Mouse (Mus musculus): ENCODE data around the gene Dnajb5.
A peak's percentile ranks its signal among the peaks of the same experiment; 100 is the strongest.

Dnajb5 gene

DNA sequence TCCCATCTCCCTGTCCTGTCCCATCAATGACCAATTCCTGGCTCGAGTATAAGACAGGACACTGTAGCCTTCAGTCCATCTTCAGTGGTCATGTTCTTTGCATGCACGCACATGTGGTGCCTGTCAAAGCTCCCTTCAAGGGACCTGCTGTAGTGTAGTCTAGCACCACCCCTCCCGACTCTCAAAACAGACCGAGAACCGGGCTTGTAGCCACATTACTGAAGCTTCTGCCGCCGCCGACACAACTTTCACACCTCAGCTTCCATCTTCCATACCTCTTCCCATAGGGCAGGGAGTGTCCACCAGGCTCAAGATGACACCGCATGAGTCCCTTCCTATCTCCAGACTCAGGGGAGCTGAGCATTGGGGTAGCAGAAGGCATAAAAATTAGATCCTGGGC, 5.4 kb upstream of the Dnajb5 start:
- no peak for DNase-seq (ENCODE audit: low spot score)

DNA sequence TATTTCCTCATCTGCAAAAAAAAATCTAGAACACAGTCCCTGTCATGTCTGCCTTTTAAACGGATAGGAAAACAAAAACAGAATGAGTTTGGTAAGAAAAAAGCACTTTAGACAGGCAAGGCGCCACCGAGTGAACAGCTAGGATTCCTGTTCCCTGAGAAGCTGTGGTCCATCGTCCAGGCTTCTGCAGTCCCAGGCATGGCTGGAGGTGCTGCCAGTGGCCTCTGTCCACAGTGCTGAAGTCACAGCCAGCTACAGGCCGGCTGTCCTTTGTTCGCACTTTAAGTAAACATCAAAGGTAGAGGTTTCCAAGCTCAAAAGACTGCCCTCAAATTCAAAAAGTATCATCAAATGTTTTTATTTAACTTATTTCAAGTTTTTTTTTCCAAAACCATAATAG, 4.6 kb upstream of the Dnajb5 start:
- DNase-seq (ENCODE audit: low spot score), result no peak

DNA sequence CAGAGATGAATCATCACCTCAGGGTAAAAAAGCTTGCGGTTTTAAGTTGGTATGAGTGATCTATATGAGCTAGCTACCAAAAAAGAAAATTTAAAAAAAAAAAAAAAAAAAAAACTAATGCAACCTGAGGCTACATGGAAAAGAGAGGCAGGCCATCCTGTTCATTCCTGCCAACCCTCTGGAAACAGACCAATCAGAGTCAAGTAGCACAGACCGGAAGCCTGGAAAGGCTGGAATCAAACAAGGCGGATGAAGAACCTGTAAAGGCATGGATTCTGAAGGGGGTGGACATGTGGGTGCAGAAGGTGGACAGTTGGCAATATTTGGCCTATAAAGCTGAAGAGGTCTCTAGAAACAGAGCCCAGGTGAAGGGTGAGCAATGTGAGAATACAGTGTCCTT, 4.2 kb upstream of the Dnajb5 start:
- DNase-seq (ENCODE audit: low spot score), result no peak

DNA sequence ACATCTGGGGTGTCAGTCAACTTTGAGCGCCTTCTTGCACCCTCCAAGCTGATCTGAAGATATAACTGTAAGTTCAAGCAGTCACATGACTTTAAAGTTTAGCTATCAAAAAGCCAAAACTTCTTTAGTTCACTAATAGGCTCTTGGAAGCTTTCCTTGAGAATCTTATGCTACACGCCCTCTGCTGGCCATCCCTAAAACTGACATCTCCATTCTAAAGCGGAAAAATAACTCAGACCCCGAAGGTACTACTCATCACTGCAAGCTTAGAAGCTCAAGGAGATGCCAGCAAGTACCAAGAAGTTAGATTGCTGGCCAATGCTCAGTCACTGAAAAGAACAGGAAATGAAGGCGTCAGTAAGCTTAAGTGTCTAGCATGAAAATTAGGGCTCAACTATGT, 3.7 kb upstream of the Dnajb5 start:
- peak; percentile 83 for DNase-seq (ENCODE audit: low spot score)

DNA sequence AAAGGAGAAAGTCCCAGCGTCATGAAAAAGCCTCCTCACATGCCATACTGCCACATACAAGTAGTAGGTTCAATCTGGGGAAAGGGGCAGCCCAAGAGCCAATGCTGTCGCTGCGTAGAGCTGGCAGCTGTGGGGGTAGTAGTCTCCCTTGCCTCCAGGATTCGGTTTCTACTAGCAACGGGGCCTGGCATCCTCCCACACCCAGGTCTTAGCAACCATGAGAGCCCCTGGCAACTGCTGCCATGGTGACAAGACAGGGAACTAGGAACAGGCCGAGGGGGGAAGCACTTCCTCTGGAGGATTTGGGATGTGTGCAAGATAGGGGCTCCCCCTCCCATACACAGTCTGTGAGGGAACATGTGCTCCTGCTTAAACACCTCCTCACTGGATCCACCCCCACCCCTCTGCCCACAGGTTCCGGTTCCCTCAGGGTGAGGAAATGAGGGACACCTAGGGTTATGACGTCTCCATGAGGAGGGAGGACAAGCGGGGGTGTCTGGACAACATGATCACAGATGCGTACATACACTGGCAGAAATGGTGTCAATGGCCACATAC, 2.8 kb upstream of the Dnajb5 start:
- peak; percentile 90 for DNase-seq (ENCODE audit: low spot score)

DNA sequence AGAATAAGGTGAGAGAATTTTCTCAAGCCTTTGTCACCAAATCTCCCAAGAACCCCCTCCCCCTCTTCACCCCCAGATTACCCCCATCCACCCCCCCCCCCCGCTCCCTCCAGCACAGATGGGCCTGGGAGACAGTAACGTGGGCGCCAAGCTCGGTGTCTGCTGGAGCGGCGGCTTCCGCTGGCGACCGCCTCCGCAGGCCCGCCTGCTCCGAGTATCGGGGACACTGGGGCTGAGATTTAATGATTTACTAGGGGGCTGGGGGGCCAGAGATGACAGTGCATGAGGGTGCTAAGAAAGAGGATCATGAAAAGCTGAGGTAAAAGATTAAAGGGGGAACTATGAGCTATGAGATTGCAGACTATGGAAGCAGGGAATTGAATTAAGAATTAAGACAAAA, 1.1 kb upstream of the Dnajb5 start:
- no peak for DNase-seq (ENCODE audit: low spot score)

DNA sequence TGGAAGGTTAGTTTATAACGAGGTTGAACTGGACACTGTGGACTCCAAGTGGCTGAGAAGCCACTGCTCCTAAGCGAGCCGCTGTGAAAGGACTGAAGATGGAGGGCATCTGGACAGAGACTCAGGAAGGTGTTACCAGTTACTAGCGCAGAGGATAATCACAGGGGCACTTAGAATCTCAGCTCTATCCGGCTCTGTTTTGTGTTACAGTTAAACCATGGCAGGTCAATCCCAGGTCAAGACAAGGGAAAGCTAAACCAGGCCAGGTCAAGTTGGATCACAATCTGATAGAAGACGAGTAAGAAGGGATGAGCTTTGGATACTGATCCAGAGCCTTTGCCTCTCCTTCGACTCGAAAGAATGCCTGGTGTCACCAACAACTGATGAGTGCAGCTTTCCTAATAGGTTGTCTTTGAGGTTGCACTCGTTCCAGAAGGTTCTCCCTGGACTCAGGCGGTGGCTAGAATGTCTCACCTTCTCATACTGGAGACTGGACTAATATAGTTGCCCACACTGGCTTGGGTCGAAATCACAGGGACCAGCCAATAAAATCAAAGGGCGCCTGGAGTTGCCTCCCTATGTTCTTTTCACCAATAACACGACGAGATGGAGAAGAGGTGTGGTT, 451 bp upstream of the Dnajb5 start:
- no peak for DNase-seq (ENCODE audit: low spot score)

DNA sequence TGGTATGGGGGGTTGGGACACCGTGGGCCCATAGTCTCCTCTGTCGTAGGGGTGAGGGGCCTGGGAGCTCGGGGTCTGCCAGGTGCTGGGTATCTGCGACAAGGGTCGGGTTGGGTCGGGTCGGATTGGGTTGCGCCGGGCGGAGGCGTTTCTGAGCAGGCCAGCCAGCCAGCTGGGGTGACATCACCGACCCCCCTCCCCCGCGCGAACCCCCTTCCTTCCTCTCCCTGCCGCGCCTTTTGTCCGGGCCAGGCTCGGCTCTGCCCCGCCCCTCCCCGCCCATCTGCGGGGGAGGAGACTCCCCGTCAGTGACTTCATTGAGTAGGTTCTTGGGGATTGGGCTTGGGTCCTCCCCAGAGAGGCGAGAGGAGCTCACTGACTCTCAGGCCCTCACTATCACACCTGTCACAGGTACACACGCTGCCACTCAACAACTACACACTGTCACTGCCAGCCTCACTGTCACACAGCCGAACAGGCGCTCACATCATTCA, 498 bp downstream of the Dnajb5 start:
- DNase-seq (ENCODE audit: low spot score), result no peak

DNA sequence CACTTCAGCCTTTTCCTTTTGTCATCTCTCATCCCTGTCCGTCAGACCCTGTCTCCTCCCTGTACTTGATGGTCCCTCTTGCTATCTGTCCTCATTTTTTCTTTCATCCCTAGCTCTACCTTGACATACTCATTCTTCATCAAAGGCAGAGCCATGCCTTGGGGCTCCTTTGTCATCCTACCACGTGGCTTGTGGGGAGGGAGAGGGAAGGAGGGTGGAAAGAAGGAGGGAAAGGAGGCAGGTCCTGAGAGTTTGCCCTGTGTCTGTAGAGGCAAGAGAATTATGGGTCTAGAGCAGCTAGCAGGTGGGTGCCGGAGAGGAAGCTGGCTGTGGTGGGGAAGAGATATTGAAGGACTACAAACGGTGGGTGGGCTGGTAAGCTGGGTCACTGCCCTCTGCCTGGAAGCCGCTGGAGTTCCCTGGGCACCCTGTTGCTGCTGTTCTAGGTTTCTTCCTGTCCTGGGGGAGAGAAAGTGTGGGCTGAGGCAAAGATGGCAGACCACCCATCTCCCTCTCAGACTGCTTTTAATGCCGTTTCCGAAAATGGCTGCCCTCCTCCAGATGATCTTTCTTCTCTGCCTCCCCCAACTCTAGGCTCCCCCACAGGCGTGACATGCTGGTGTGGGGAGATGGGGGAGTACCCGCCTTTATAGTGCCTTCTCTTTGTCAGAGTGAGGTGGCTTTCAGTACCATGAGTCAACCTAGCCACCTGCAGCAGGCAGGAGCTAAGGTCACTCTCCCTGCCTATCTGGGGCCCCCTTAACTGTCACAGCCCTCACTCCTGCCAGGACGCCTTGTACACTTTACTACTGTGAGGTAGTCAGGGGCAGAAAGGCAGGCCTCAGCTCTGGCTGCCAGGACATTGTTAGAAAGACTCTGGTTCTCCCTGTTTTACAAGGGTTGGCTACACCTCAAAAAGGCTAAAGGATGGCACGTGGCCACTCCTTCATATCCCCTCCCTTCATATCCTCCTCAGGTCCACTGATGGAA, 1.9 kb downstream of the Dnajb5 start:
- DNase-seq (ENCODE audit: low spot score), result no peak

DNA sequence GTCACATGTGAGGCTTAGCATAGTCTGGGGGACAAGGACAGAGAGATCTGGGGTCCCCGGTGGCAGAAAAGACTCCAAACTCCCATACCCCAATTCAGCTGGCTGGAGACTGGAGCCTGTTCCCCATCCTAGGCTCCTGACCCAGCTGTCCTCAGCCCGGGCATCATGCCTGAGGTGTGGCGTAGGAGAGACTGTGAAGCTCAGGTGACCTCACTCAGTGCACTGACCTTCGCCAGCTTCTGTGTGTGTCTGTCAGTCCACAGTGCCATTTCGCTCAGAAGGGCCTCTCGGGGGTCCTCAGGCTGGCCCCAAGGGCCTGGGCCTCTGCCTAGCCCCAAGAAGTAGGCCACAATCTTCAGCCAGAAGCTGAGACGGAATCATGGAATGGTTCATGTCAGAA, 2.9 kb downstream of the Dnajb5 start:
- DNase-seq (ENCODE audit: low spot score), result no peak

DNA sequence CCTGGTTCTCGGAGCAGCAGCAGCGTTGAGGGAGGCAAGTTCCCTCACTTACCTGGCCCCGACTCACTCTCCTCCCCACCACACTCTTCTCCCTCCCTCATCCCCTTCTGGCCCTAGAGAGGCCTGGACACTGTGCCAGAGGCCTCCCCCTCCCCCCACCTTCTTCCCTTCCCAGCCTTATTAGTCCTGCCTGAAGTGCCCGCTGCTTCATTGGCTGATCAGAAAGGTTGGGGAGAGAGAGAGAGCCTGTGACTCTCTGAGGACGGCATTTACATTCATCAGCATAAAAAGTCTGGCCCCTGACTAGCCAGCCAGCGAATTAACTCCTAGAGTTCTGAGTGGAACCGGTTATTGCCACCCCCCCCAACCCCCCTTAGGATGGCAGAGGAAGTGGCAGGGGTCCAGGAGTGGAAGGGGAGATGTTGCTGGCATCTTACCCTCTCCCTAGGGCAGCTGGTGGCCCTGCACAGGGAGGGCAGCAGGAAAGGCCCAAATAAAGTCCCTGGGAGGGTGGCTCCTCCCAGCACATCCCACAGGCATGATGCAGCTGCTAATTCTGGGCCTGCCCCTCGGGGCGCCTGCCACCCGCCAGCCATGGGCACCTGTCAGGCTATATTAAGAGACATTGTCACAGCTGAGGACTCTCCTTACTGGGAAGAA, 4.0 kb downstream of the Dnajb5 start:
- no peak for DNase-seq (ENCODE audit: low spot score)

DNA sequence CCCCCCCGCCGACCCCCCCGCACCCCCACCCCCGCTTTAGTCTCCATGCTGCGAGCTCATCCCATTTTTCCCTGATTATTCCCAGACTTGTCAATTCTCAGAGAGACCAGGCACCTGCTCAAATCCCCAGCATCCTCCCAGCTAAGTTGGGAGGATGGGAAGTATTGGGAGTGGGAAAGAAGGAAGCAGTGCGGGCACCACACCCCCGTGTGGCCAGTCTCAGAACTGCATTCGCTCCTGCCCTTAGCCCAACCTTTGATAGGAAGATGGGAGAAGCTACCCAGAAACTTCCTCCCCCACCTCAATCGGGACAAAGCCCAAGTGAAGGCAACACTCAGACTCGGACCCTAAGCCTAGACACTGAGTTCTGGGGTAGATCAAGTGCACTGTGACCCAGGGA, 4.7 kb downstream of the Dnajb5 start:
- DNase-seq (ENCODE audit: low spot score), result peak; percentile 76

DNA sequence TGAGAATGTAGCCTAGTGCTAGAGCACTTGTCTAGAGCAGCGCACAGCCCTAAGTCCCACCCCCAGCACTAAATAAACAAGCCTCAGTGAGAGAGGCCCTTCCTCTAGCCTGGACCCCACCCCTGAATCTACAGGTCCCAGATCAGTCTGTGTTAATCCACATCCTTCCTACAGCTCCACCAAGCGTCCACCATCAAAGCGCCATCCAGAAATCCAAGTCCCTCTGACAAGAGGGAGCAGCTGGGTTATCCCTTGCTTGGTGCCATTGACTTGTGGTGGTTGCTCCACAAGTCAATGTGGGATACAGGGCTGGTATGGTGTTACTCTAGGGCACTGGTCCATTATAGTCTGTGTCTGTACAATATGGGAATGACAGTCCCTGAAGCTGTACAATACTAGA, 5.6 kb downstream of the Dnajb5 start:
- no peak for DNase-seq (ENCODE audit: low spot score)

DNA sequence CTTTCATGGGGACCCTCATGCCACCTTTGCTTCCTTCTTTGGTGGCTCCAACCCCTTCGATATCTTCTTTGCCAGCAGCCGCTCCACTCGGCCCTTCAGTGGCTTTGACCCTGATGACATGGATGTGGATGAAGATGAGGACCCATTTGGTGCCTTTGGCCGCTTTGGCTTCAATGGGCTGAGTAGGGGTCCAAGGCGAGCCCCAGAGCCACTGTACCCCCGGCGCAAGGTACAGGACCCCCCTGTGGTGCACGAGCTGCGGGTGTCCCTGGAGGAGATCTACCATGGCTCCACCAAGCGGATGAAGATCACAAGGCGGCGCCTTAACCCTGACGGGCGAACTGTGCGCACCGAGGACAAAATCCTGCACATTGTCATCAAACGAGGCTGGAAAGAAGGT, 7.0 kb downstream of the Dnajb5 start:
- DNase-seq (ENCODE audit: low spot score), result no peak

DNA sequence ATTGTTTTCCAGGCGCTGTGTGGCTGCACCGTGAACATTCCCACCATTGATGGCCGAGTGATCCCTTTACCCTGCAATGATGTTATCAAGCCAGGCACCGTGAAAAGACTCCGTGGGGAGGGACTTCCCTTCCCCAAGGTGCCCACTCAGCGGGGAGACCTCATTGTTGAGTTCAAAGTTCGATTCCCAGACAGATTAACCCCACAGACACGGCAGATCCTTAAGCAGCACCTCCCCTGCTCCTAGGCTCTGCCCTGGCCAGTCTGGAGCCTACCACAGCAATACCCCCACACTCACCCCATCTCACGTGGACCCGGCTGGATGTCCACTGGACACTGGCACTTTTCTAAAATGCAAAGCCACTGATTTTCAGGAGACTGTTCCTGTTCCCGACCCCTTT, 7.7 kb downstream of the Dnajb5 start:
- DNase-seq (ENCODE audit: low spot score), result no peak

DNA sequence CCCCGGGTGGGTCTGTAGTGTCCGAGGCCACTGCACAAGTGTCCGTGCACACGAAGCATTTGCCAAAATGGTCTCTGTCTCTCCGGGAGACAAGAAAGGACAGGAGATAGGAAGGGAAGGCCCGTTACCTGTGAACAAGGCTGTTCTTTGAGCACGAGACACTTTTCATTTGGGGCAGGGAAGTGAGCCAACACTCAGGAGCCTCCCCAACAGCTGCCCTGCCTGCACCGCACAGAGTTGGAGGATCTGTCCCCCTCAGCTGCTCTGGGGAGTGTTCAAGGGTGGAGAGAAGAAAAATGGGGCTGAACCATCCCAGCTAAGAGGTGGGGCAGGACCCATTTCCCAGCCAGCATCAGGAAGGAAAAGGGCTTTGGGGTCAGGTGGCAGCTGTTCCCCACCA, 8.4 kb downstream of the Dnajb5 start:
- no peak for DNase-seq (ENCODE audit: low spot score)

DNA sequence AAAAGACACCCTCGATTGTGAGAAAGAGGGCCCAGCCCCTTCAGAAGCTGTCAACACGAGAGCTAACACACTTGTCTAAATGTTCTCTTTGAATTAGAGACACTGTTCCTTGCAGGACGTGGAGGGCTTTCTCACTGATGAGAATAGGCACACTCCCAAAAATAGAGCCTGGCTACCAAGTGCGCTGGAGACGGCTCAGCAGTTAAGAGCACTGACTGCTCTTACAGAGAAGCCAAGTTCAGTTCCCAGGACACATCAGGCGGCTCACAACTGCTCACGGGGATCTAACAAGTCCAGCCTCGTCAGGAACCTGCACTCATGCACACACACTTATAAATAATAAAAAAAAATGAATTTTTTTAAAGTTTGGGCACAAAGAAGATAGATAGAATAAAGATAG, 9.3 kb downstream of the Dnajb5 start:
- DNase-seq (ENCODE audit: low spot score), result no peak

DNA sequence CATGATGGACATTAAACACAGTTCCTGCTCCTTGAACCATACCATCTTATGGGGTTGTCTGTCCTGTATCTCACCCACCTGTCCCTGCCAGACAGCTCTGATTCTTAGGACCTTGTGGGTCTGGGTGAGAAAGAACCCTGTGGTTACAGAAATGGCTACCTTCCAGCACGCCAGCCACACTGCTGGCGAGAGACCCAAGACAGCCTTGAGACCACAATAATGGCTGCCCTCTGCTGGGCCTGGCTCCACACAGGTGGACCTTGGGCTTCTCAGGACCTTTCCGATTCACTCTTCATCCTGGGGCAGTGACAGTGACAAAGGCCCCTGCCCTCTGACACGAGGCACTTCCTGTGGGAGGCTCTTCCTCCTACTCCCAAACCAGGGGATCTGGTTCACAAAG, 9.8 kb downstream of the Dnajb5 start:
- no peak for DNase-seq (ENCODE audit: low spot score)

DNA sequence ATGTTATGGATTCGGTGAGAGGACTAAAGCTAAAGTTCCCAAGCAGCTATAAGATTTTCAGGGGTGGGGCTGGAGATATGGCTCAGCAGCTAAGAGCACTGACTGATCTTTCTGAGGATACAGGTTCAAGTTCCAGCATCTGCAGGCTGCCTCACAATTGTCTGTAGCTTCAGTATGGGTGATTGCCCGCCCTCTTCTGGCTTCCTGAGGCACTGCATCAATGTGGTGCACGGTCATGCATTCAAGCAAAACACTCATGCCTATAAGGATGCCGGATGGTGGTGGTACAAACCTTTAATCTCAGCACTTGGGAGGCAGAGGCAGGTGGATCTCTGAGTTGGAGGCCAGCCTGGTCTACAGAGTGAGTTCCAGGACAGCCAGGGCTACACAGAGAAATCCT, 12.0 kb downstream of the Dnajb5 start:
- no peak for DNase-seq (ENCODE audit: low spot score)

DNA sequence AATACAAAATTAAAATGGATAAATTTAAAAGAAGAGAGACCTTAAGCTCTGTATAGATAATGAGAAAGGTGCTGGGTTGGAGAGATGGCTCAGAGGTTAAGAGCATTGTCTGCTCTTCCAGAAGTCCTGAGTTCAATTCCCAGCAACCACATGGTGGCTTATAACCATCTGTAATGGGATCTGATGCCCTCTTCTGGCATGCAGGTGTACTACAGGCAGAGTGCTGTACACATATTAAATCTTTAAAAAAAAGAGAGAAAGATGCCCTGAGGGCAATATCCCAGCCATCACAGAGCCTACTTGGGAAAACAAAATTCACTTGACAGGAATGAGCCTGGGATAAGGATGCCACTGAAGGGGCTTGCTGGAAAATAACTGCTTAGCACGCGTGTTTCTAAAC, 13.9 kb downstream of the Dnajb5 start:
- DNase-seq (ENCODE audit: low spot score), result no peak

DNA sequence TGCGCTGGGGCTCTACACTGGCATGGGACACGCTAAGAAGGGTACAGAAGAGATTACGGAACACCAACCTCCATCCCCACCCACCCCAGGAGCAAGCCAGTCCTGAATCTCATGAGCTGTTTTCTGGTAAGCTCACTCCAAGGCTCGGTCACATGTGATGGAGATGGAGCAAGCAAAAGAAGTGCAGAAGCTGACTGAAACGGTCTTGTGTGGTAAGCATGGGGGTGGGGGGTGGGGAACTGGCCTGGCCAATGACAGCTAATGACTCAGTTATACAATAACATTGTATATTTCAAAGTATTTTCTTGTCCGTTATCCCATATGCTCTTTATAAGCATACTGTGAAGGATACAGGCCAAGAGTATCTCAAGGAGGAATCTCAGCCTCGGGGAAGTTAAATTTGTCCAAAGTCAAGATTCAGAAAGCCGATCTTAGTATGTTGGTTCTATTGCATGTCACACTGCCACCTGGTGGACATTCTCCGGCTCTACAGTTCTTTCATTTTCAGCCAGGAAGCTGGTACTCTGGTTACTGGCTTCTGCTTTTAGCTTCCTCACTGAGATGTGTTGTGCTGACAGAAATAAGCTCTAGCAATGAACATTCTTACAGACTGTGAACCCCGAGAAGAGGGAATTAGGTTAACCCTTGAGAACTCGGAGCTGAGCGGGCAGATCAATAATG, 15.6 kb downstream of the Dnajb5 start:
- no peak for DNase-seq (ENCODE audit: low spot score)

DNA sequence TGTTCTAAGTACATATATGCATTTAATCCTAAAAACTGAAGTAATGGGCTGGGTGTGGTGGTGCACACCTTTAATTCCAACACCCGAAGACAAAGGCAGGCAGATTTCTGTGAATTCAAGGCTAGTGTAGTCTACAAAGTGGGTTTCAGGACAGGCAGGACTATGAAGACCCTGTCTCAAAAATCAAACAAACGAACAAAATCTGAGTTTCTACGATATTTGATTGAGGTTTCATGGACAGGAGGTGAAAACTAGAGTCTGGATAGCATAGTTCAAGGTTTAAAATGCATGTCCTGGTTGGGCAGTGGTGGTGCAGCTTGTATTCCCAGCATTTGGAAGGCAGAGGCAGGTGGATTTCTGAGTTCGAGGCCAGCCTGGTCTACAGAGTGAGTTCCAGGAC, 19.7 kb downstream of the Dnajb5 start, which contains the start of gene 1700022I11Rik:
TSS of gene 1700022I11Rik (plus strand) at position 301 of the 400 bp plus-strand sequence.
- no peak for DNase-seq (ENCODE audit: low spot score)

Measured in layer of hippocampus, adult 9-10 months (tissue).